8 mouse cellular contexts compared by ENCODE assay signal in genomic region chr5:52616549-52616948, GRCm38 (mm10). TPM values are rescaled to one million over a fixed set of nuclear protein-coding genes. Genes with fewer than 3 reads are reported as not detected.
A peak's percentile ranks its signal among the peaks of the same experiment; 100 is the strongest.
DNase-seq lines count a peak whose midpoint lies in the region; ATAC-seq and TF ChIP-seq lines count a peak whose summit lies in the region.

No protein-coding gene starts in this region.

- ATAC-seq in heart, embryonic 12.5 days (ENCODE audit: insufficient number of reproducible peaks, low FRiP score): no peak
- no peak for ATAC-seq in intestine, postnatal 0 days

- TF ChIP-seq POLR2A in thymus, adult 2 months (IDR thresholded peaks at IDR 0.05; ENCODE audit: control insufficient read depth, extremely low read depth, insufficient read depth, low read length, poor library complexity): no peak

- H3K27me3 ChIP-seq in heart, embryonic 12.5 days (replicated peaks): peaks cover 5% of the 10 kb centered on the region; the same call in 1 of the 2 replicates
- no peaks in the 10 kb centered on the region for H3K27me3 ChIP-seq in intestine, postnatal 0 days (replicated peaks; ENCODE audit: control insufficient read depth, insufficient read depth, low read length)
- H3K27me3 ChIP-seq in thymus, adult 2 months (ENCODE audit: control insufficient read depth, insufficient read depth, low read length): no peaks in the 10 kb centered on the region

- no peak overlapping the region for H3K9ac ChIP-seq in heart, embryonic 12.5 days
- H3K9ac ChIP-seq in intestine, postnatal 0 days (ENCODE audit: low read depth, low read length): no peak overlapping the region

- H3K9me3 ChIP-seq in heart, embryonic 12.5 days (replicated peaks): no peaks in the 10 kb centered on the region
- H3K9me3 ChIP-seq in intestine, postnatal 0 days (ENCODE audit: control insufficient read depth): no peaks in the 10 kb centered on the region

- peak; percentile 49 for TF ChIP-seq CTCF in intestine, postnatal 0 days (IDR thresholded peaks at IDR 0.05; ENCODE audit: low read depth)
- no peak for TF ChIP-seq CTCF in thymus, adult 2 months (IDR thresholded peaks at IDR 0.05; ENCODE audit: borderline replicate concordance, control insufficient read depth, extremely low read depth, insufficient read depth, low read length, poor library complexity)

- DNase-seq in heart, adult 11 months: peak; percentile 99
- DNase-seq in embryo, embryonic 11 days: peak; percentile 41
- DNase-seq in heart, adult 18-20 months: peak; percentile 65 to 86
- DNase-seq in lung, postnatal 10 days: peak; percentile 58
- DNase-seq in telencephalon, adult 2 months (ENCODE audit: low read depth, low spot score): peak; percentile 73
- DNase-seq in thymus, adult 2 months: no peak

- peaks cover 37% of the 10 kb centered on the region for H3K4me1 ChIP-seq in heart, embryonic 12.5 days (replicated peaks)
- H3K4me1 ChIP-seq in intestine, postnatal 0 days (replicated peaks; ENCODE audit: control insufficient read depth, insufficient read depth, low read length): peaks cover 5% of the 10 kb centered on the region; the same call in 1 of the 2 replicates
- peaks cover 36% of the 10 kb centered on the region for H3K4me1 ChIP-seq in thymus, adult 2 months (replicated peaks; ENCODE audit: control insufficient read depth, insufficient read depth, low read length)

- H3K4me2 ChIP-seq in heart, embryonic 12.5 days: no peak overlapping the region
- H3K4me2 ChIP-seq in intestine, postnatal 0 days (replicated peaks; ENCODE audit: low read depth): no peak overlapping the region

- H3K4me3 ChIP-seq in heart, embryonic 12.5 days: no peak overlapping the region
- no peak overlapping the region for H3K4me3 ChIP-seq in intestine, postnatal 0 days (ENCODE audit: low read depth, low read length)
- no peak overlapping the region for H3K4me3 ChIP-seq in thymus, adult 2 months (ENCODE audit: control insufficient read depth, insufficient read depth, low read length)

- H3K27ac ChIP-seq in heart, embryonic 12.5 days (ENCODE audit: poor library complexity, severe bottlenecking): no peak overlapping the region
- no peak overlapping the region for H3K27ac ChIP-seq in intestine, postnatal 0 days (ENCODE audit: low read depth, low read length)
- no peak overlapping the region for H3K27ac ChIP-seq in thymus, adult 2 months (ENCODE audit: control insufficient read depth, insufficient read depth, low read length)

- 7% methylated on average over 2 of the region's 2 CpGs for WGBS in heart, embryonic 12.5 days
- WGBS in intestine, postnatal 0 days: 36% methylated on average over 2 of the region's 2 CpGs
- 31% methylated on average over 2 of the region's 2 CpGs for WGBS in thymus, adult 2 months

- H3K36me3 ChIP-seq in heart, embryonic 12.5 days: no peaks in the 10 kb centered on the region
- H3K36me3 ChIP-seq in intestine, postnatal 0 days (ENCODE audit: control insufficient read depth, insufficient read depth): no peaks in the 10 kb centered on the region
- no peaks in the 10 kb centered on the region for H3K36me3 ChIP-seq in thymus, adult 2 months (ENCODE audit: control insufficient read depth, insufficient read depth, low read length)

RNA-seq across cellular contexts. Expression of gene Lgi2, which starts 50.3 kb away (rescaled TPM):
- polyA plus RNA-seq in heart, embryonic 12.5 days (2016; fragmentation: Nextera tagmentation; extraction: Ambion mirVana): 3.8 TPM in 2 replicates
- total RNA-seq in heart, adult 18-20 months (2021): under 1 TPM; 0.54 to 0.57 TPM
- polyA plus RNA-seq in intestine, postnatal 0 days (2015; fragmentation: Nextera tagmentation; extraction: Ambion mirVana): 1.8 and 2.0 TPM in 2 replicates
- 0.38 and 0.85 TPM in 2 replicates for polyA plus RNA-seq in thymus, adult 2 months (2012; rRNA removed)

RNA-seq across cellular contexts. Expression of gene Sepsecs, which starts 53.0 kb away (rescaled TPM):
- 6.4 and 7.7 TPM in 2 replicates for polyA plus RNA-seq in heart, embryonic 12.5 days (2016; fragmentation: Nextera tagmentation; extraction: Ambion mirVana)
- total RNA-seq in heart, adult 18-20 months (2021): 1 to 10 TPM; 5.2 to 6.7 TPM
- polyA plus RNA-seq in intestine, postnatal 0 days (2015; fragmentation: Nextera tagmentation; extraction: Ambion mirVana): 8.9 and 9.1 TPM in 2 replicates
- polyA plus RNA-seq in thymus, adult 2 months (2012; rRNA removed): 5.4 and 5.5 TPM in 2 replicates
